Mouse (Mus musculus) common myeloid progenitor, adult 5-6 weeks (primary cell): Measurements from ENCODE around the gene Nat8f6. TPM values are rescaled to one million over a fixed set of nuclear protein-coding genes. Genes with fewer than 3 reads are reported as not detected.

Experiments
- total RNA-seq: library from RNA; stranded (forward); fragments of 200-1000, 187-1606 nt; gene quantifications from 2 replicates; pipeline ENCODE4 v1.2.3, GENCODE M21; 2017

Gene Nat8f6
- total RNA-seq, 1 experiment from 2014 or later: not detected

Other genes with a start within 250 kb of the Nat8f6 start
- gene Alms1, start 233.4 kb downstream of the Nat8f6 start, total RNA-seq: 26.9 and 30.5 TPM in 2 replicates
- gene Nat8f7, start 107.7 kb downstream of the Nat8f6 start, total RNA-seq: not detected in 2 replicates
- not detected in 2 replicates for gene Nat8f3, start 55.2 kb downstream of the Nat8f6 start, total RNA-seq
- not detected in 2 replicates for gene Nat8f5, start within 50 bp of the Nat8f6 start, total RNA-seq
- gene Nat8, start 11.1 kb upstream of the Nat8f6 start, total RNA-seq: not detected in 2 replicates
- gene Nat8f2, start 48.2 kb upstream of the Nat8f6 start, total RNA-seq: not detected in 2 replicates
- 1.6 TPM in 2 replicates for gene Nat8f4, start 83.9 kb upstream of the Nat8f6 start, total RNA-seq
- gene Tprkb, start 90.9 kb upstream of the Nat8f6 start, total RNA-seq: 54.6 and 74.5 TPM in 2 replicates
- 4.1 and 4.9 TPM in 2 replicates for gene Nat8f1, start 94.7 kb upstream of the Nat8f6 start, total RNA-seq
- 41.9 and 69.4 TPM in 2 replicates for gene Dusp11, start 140.7 kb upstream of the Nat8f6 start, total RNA-seq
- gene Figla, start 195.2 kb upstream of the Nat8f6 start, total RNA-seq: not detected in 2 replicates
- gene Add2, start 207.7 kb upstream of the Nat8f6 start, total RNA-seq: 31.6 and 44.5 TPM in 2 replicates